Mouse (Mus musculus) neural tube, embryonic 15.5 days (tissue): ENCODE data around the gene Depdc1b. TPM values are rescaled to one million over a fixed set of nuclear protein-coding genes. Genes with fewer than 3 reads are reported as not detected.

Experiments
- ATAC-seq: fragments of 200-750 bp; cut with Nextera tagmentation; 2 replicates; pipeline ENCODE4 v1.8.0; 2017; ENCODE audit warnings: mild to moderate bottlenecking, moderate TSS enrichment, moderate library complexity; ENCODE audit not compliant: low FRiP score
- H3K27ac ChIP-seq: fragments of 300-500 bp; sonication (generic); replicated peaks from 2 replicates; pipeline ENCODE4 v1.5.1; 2015; ENCODE audit warnings: mild to moderate bottlenecking, inconsistent platforms
- H3K27me3 ChIP-seq: fragments of 300-500 bp; sonication (generic); replicated peaks from 2 replicates; pipeline ENCODE4 v1.6.1; 2015; ENCODE audit warnings: inconsistent platforms
- H3K36me3 ChIP-seq: fragments of 300-500 bp; sonication (generic); 2 replicates; pipeline ENCODE4 v1.6.1; 2015; ENCODE audit warnings: inconsistent platforms
- H3K4me1 ChIP-seq: fragments of 300-500 bp; sonication (generic); 2 replicates; pipeline ENCODE4 v1.6.1; 2015; ENCODE audit warnings: inconsistent platforms
- H3K4me2 ChIP-seq: fragments of 300-500 bp; sonication (generic); 2 replicates; pipeline ENCODE4 v1.6.1; 2015; ENCODE audit warnings: inconsistent platforms, mild to moderate bottlenecking, moderate library complexity
- H3K4me3 ChIP-seq: fragments of 300-500 bp; sonication (generic); replicated peaks from 2 replicates; pipeline ENCODE4 v1.5.1; 2015; ENCODE audit warnings: mild to moderate bottlenecking, inconsistent platforms
- H3K9ac ChIP-seq: fragments of 300-500 bp; sonication (generic); replicated peaks from 2 replicates; pipeline ENCODE4 v1.6.1; 2015; ENCODE audit warnings: mild to moderate bottlenecking, inconsistent platforms
- H3K9me3 ChIP-seq: fragments of 300-500 bp; sonication (generic); replicated peaks from 2 replicates; pipeline ENCODE4 v1.6.1; 2016; ENCODE audit warnings: inconsistent platforms
- WGBS: fragments of 180-500 bp; shearing (Covaris S2); methylation state at CpG from one replicate; pipeline ENCODE4 v1.1.7; 2015; ENCODE audit warnings: mixed read lengths; 5-methylcytosine and 5-hydroxymethylcytosine counted together
- polyA plus RNA-seq: library from polyadenylated mRNA; unstranded; fragments of >200 nt; fragmentation: Nextera tagmentation; extraction: Ambion mirVana; gene quantifications from 2 replicates; pipeline ENCODE4 v1.2.1, GENCODE M21; 2015

Depdc1b gene
- polyA plus RNA-seq, 1 experiment from 2014 or later: 1.0 TPM

DNA sequence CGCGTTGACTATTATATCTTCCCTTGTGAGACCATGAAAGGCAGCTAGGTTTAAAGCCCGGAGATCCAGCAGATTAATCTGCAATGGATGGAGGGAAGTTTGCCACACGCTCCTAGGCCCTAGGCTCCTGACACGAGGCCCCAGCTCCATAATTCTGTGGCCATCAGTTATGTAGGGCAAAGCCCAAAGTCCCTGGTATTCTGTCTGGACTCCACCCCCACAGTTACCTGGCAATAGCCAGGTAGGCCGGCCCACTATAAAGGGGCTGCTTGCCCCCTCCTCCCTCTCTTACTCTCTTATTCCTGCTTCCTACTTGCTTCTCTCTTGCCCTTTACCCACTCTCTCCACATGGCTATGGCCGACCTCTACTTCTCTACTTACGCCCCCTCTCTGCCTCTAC lies 2.9 kb downstream of the Depdc1b start:
- Histone ChIP-seq H3K4me1 (peaks cover 10% of the 10 kb centered on the region), H3K4me2 (no peak overlapping the region), H3K4me3 (no peak overlapping the region), H3K36me3 (no peaks in the 10 kb centered on the region), H3K27ac (no peak overlapping the region), H3K9ac (no peak overlapping the region), H3K9me3 (no peaks in the 10 kb centered on the region), H3K27me3 (no peaks in the 10 kb centered on the region)
- ATAC-seq: no peak
- WGBS: 96% methylated on average over 8 of the region's 8 CpGs

DNA sequence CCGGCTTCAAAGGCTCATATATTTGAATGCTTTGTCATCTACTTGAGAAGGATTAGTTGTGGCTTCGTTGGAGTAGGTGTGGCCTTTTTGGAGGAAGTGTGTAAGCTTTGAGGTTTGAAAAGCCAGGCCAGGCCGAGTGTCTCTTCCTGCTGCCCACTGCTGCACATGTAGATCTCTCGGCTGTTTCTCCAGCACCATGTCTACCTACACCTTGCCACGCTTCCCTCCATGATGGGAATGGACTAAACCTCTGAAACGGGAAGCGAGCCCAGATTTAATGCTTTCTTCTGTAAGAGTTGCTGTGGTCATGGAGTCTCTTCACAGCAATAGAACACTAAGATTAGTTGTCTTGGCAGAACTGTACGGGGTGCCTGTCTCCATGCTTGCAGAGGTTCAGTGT lies 4.1 kb downstream of the Depdc1b start:
- Histone ChIP-seq H3K27ac (no peak overlapping the region), H3K9ac (no peak overlapping the region), H3K36me3 (no peaks in the 10 kb centered on the region), H3K4me1 (peaks cover 10% of the 10 kb centered on the region), H3K27me3 (no peaks in the 10 kb centered on the region), H3K4me3 (no peak overlapping the region), H3K9me3 (no peaks in the 10 kb centered on the region), H3K4me2 (no peak overlapping the region)
- 90% methylated on average over 8 of the region's 8 CpGs for WGBS
- no peak for ATAC-seq

DNA sequence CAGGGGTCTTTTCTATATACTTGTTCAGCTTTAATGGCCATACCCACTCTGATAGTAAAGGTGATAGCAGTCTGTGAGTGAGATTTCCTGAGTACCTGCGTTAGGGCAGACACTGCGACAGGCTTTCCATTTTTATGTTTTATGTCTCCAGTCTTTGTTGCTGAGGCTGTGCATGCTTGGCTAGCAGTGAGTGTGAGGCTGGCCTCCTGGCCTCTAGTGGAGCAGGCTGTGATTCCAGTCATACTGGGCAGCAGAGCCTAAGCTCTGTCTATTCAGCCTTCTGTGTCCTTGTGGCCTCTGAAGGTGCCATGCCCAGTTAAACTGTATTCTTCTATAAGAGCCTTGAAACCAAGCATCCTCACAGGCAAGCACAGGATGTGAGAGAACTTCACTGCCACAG lies 6.3 kb downstream of the Depdc1b start:
- 93% methylated on average over 2 of the region's 2 CpGs for WGBS
- Histone ChIP-seq H3K27ac (no peak overlapping the region), H3K36me3 (no peaks in the 10 kb centered on the region), H3K9ac (no peak overlapping the region), H3K4me3 (no peak overlapping the region), H3K4me2 (no peak overlapping the region), H3K9me3 (no peaks in the 10 kb centered on the region), H3K4me1 (no peaks in the 10 kb centered on the region), H3K27me3 (no peaks in the 10 kb centered on the region)
- no peak for ATAC-seq

DNA sequence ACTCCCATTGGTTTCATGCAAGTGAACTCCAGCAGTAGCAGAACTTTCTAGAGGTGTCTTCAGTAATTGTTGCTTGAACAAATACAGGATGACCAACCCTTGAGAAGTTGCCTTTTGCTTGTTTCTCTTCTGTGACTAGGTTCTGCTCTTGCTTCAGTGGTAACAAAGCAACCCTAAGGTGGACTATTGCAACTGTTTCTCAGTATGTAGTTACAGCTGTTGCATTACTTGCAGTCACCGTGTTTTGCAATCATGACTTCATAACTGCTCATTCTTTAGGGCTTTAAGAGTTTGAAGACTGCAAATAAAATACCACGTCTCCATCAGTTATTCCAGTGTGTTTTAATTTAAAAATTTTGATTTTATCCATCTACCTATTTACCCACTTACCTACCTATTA lies 7.2 kb downstream of the Depdc1b start:
- Histone ChIP-seq H3K4me3 (no peak overlapping the region), H3K4me1 (no peaks in the 10 kb centered on the region), H3K9me3 (no peaks in the 10 kb centered on the region), H3K36me3 (no peaks in the 10 kb centered on the region), H3K9ac (no peak overlapping the region), H3K27ac (no peak overlapping the region), H3K27me3 (no peaks in the 10 kb centered on the region), H3K4me2 (no peak overlapping the region)
- ATAC-seq: no peak
- WGBS: 96% methylated on average over 2 of the region's 2 CpGs

DNA sequence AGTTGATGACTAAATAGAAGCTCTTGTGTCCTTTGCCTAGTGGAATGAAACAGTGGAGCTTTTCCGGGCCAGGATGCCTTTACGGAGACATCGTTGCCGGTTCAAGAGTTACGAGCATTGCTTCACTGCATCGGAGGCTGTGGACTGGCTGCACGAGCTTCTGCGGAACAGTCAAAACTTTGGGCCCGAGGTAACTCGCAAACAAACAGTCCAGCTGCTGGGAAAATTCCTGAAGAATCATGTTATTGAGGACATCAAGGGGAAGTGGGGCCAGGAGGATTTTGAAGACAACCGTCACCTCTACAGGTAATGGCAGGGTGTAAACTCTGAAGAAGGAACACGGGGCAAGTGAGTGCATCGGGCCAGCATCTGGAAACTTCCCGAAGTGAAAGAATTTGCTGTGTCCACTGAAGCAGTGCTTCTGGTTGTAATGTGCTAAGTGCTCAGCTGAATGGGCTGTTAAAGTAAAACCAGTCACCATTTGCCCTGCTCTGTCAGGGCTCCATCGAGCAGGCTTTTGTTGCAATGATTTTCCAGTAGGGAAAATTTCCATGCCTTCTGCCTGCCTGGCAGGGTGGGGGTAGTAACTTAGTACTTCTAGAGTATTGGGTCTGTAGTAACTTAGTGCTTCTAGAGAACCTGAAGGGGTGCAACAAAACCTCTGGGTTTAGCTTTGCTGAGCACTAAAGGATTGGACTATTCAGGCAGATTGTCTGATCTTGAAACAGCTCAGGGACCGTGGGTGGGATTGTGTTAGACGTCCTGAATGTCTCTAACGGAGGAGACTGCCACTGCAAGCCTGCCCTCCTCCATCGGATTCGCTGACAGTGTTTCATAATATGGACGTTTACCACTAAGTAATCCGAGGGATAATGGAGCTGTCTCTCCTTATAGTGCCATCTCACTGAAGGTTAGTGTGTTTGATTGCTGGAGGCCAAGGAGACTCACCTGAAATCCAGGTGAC lies 8.0 kb downstream of the Depdc1b start:
- Histone ChIP-seq H3K27me3 (no peaks in the 10 kb centered on the region), H3K27ac (no peak overlapping the region), H3K9ac (no peak overlapping the region), H3K4me2 (no peak overlapping the region), H3K4me3 (no peak overlapping the region), H3K4me1 (no peaks in the 10 kb centered on the region), H3K36me3 (no peaks in the 10 kb centered on the region), H3K9me3 (no peaks in the 10 kb centered on the region)
- ATAC-seq: no peak
- WGBS: 88% methylated on average over 22 of the region's 22 CpGs

DNA sequence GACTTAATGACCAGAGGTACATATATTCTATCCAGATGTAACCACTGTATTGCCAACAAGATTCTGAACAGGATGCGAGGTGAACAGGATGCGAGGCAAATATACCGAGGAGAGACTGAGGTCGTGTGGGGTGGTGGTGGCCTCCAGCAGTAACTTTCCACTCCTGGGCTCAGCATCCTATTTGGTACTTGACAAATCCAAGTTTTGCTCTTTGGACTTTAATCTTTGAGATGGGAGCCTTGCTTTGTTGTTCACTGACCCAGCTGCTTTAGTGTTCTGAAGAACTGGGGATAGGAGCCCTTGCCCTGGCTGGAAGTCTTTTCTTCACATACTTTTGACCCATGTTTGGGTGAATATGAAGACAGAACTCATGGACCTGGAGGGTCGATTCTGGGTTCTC lies 9.7 kb downstream of the Depdc1b start:
- Histone ChIP-seq H3K9me3 (no peaks in the 10 kb centered on the region), H3K4me2 (no peak overlapping the region), H3K4me1 (no peaks in the 10 kb centered on the region), H3K9ac (no peak overlapping the region), H3K4me3 (no peak overlapping the region), H3K27me3 (no peaks in the 10 kb centered on the region), H3K36me3 (no peaks in the 10 kb centered on the region), H3K27ac (no peak overlapping the region)
- ATAC-seq: no peak
- WGBS: 93% methylated on average over 5 of the region's 5 CpGs

DNA sequence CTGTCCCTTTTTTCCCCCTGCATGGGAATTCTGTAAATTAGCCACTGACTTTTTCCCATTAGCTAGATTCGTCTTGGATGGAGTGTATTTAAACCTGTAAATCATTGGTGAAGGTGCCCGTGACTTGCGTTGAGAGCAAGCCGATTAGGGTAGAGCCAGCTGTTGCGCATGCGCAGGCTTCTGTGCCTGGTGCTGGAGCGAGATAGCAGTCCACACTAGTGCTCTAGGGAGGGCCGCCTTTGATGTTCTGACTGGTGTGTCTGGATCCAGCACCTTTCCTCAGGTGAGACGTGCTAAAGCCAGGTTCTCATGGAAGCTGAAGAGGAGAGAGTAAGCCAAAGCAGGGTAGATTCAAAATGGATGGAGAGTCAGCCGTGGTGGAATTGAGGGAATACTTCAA lies 10.2 kb downstream of the Depdc1b start:
- H3K9me3 ChIP-seq: no peaks in the 10 kb centered on the region
- no peaks in the 10 kb centered on the region for H3K4me1 ChIP-seq
- H3K4me2 ChIP-seq: no peak overlapping the region
- 93% methylated on average over 10 of the region's 10 CpGs for WGBS
- no peak overlapping the region for H3K4me3 ChIP-seq
- H3K27ac ChIP-seq: no peak overlapping the region
- H3K9ac ChIP-seq: no peak overlapping the region
- ATAC-seq: no peak
- H3K27me3 ChIP-seq: no peaks in the 10 kb centered on the region
- no peaks in the 10 kb centered on the region for H3K36me3 ChIP-seq

DNA sequence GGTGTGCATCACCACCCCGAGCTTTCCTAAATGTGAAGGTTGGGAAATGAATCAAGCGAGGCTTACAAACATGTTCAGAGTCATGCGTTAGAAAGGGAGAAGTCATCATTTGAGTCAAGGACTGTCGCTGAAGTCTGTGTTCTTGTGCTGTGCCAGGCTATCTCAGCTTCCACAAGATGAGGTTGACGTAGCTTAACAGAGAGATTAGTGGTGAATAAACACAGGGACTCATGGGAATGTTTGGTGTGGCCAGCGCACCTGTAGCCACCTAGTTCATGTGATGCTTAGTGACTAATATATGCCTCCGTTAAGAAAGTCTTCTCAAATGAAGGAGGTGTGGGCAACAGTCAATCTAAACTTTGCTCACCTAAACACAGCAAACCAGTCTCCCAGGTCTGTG lies 10.9 kb downstream of the Depdc1b start:
- Histone ChIP-seq H3K9ac (no peak overlapping the region), H3K36me3 (no peaks in the 10 kb centered on the region), H3K9me3 (no peaks in the 10 kb centered on the region), H3K4me2 (no peak overlapping the region), H3K27me3 (no peaks in the 10 kb centered on the region), H3K27ac (no peak overlapping the region), H3K4me3 (no peak overlapping the region), H3K4me1 (no peaks in the 10 kb centered on the region)
- ATAC-seq: no peak
- WGBS: 92% methylated on average over 7 of the region's 7 CpGs

DNA sequence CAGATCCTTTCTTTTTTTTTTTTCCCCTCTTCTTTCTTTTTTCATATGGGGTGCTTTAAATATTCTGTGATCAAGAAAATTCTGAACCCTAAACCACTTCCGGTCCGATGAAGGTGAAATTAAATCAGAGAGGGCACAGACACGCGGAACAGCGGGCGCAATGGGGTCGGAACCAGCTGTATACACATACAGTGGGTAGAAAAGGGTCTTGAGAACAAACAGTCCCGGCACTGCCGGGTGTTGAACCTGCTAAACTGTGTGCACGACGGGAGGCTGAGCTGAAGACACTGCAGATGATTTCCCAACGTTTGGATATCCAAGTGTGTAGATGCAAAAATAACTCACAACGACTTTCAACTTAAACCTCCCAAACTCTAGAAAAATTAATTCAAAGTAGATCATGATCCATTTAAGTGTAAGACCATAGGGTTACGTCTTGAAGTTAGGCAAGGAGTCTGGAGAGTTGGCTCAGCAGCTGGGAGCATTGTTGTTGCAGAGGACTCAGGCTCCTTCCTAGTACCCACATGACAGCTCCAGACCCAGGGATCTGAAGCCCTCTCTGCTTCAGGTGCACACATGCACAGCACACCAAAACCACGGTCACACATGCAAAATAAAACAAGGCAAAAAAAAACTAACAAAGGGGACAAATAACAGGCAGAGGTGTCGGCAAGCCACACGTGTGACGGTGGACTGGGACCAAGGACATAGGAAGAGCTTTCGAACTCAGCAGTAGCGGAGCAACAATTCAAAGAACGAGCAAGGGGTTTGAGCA lies 12.5 kb downstream of the Depdc1b start:
- ATAC-seq: no peak
- Histone ChIP-seq H3K27me3 (no peaks in the 10 kb centered on the region), H3K9ac (no peak overlapping the region), H3K27ac (no peak overlapping the region), H3K36me3 (no peaks in the 10 kb centered on the region), H3K9me3 (no peaks in the 10 kb centered on the region), H3K4me2 (no peak overlapping the region), H3K4me1 (no peaks in the 10 kb centered on the region), H3K4me3 (no peak overlapping the region)
- WGBS: 82% methylated on average over 21 of the region's 21 CpGs

DNA sequence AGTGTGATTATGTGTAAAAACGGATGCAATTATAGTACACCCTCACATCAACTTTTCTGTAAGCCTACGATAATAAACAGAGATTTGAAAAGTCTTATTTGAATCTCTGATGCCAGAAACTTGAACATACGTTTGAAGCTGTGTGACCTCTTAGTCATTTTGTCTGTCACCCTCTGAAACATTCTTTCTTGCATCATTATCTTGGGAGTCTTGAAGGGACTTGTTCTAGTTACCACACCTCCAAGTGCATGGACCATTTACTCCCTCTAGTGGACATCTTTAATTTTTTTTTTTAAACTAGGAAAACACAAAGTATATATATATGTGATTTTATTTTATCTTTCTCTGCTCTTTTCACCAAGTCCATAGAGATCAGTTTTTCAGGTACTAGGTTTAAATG lies 13.6 kb downstream of the Depdc1b start:
- Histone ChIP-seq H3K9ac (no peak overlapping the region), H3K27ac (no peak overlapping the region), H3K4me3 (no peak overlapping the region), H3K36me3 (no peaks in the 10 kb centered on the region), H3K4me1 (no peaks in the 10 kb centered on the region), H3K9me3 (no peaks in the 10 kb centered on the region), H3K27me3 (no peaks in the 10 kb centered on the region), H3K4me2 (no peak overlapping the region)
- no peak for ATAC-seq
- 74% methylated on average over 3 of the region's 3 CpGs for WGBS

DNA sequence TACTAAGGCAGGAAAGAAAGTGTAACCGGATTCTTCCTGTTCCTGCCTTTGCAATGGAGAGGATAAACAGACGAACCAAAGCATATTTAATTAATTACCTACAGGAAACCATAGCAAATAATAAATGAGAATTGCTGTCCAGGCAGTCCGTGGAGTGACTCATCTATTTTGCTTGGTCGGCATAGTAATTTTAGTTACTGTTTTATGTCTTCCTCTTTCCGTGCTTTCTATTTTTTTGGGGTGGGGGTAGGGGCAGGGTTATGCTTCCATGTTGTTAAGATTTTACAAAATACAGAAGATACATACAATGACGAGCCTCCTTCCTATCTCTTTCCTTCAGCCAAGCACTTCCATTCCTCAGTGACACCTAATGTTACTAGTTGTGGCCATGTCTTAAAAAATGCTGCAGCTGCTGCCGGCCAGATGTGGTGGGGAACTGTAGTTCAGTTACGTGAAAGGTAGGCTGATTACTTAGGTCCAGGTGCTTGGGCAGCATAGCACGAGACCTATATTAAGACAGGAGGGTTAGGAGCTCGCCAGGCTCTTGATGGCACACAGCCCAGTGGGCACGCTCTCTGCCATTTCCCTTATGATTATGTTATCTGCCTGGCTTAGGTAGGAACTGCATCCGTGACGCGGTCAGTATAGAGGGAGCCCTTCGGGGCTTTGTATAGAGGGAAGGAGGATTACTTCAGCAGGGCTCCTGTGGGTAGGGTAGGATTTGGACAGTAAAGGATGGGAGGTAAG lies 19.3 kb downstream of the Depdc1b start:
- H3K9ac ChIP-seq: no peak overlapping the region
- no peaks in the 10 kb centered on the region for H3K36me3 ChIP-seq
- H3K4me1 ChIP-seq: no peaks in the 10 kb centered on the region
- WGBS: 84% methylated on average over 15 of the region's 15 CpGs
- no peak overlapping the region for H3K4me3 ChIP-seq
- no peak for ATAC-seq
- no peaks in the 10 kb centered on the region for H3K9me3 ChIP-seq
- H3K27me3 ChIP-seq: no peaks in the 10 kb centered on the region
- H3K4me2 ChIP-seq: no peak overlapping the region
- H3K27ac ChIP-seq: no peak overlapping the region
